Mouse (Mus musculus): Measurements from ENCODE around the gene Gabra5. TPM values are rescaled to one million over a fixed set of nuclear protein-coding genes. Genes with fewer than 3 reads are reported as not detected.

Gabra5 gene
- polyA plus RNA-seq (2016; fragmentation: Nextera tagmentation; extraction: Ambion mirVana), result 2.1 and 3.3 TPM in 2 replicates

- H3K4me2 ChIP-seq (replicated peaks), result peak within 1 kb of the TSS; percentile 69
- peak within 1 kb of the TSS; percentile 50 for H3K4me3 ChIP-seq
- peak; percentile 84 for ATAC-seq (ENCODE audit: low FRiP score, low read depth)
- H3K9me3 ChIP-seq, result no peaks in the 10 kb centered on the region
- H3K27me3 ChIP-seq (replicated peaks), result peaks cover 52% of the 10 kb centered on the region
- H3K4me1 ChIP-seq, result peaks cover 15% of the 10 kb centered on the region
- no peak within 1 kb of the TSS for H3K27ac ChIP-seq
- no peaks in the 10 kb centered on the region for H3K36me3 ChIP-seq
- peak within 1 kb of the TSS; percentile 45; the same call in 1 of the 2 replicates for H3K9ac ChIP-seq
- under 1% methylated on average over 59 of the region's 59 CpGs for WGBS
Measured at GRCm38 (mm10) chr7:57509681-57510141, at the start of gene Gabra5. Gene Gabra5 (minus strand): TSS chr7:57510059.

GRCm38 (mm10) chr7:57538565-57538964, 28.7 kb upstream of the Gabra5 start:
- Histone ChIP-seq H3K4me1 (no peaks in the 10 kb centered on the region), H3K27ac (no peak overlapping the region), H3K36me3 (no peaks in the 10 kb centered on the region), H3K9ac (no peak overlapping the region), H3K9me3 (no peaks in the 10 kb centered on the region), H3K4me2 (replicated peaks) (no peak overlapping the region), H3K27me3 (replicated peaks) (no peaks in the 10 kb centered on the region), H3K4me3 (no peak overlapping the region)
- ATAC-seq (ENCODE audit: low FRiP score, low read depth), result 0 out of 2 replicates have a peak, but pooled peaks have one; percentile 37
- 22% methylated on average over 7 of the region's 7 CpGs for WGBS

GRCm38 (mm10) chr7:57532676-57533075, 22.8 kb upstream of the Gabra5 start:
- H3K4me1 ChIP-seq, result no peaks in the 10 kb centered on the region
- H3K27ac ChIP-seq, result no peak overlapping the region
- 81% methylated on average over 10 of the region's 10 CpGs for WGBS
- no peaks in the 10 kb centered on the region for H3K27me3 ChIP-seq (replicated peaks)
- no peaks in the 10 kb centered on the region for H3K36me3 ChIP-seq
- no peaks in the 10 kb centered on the region for H3K9me3 ChIP-seq
- H3K9ac ChIP-seq, result no peak overlapping the region
- H3K4me2 ChIP-seq (replicated peaks), result no peak overlapping the region
- no peak for ATAC-seq (ENCODE audit: low FRiP score, low read depth)
- no peak overlapping the region for H3K4me3 ChIP-seq

GRCm38 (mm10) chr7:57529954-57530353, 20.1 kb upstream of the Gabra5 start:
- Histone ChIP-seq H3K9ac (no peak overlapping the region), H3K4me1 (no peaks in the 10 kb centered on the region), H3K4me2 (replicated peaks) (no peak overlapping the region), H3K4me3 (no peak overlapping the region), H3K27me3 (replicated peaks) (no peaks in the 10 kb centered on the region), H3K9me3 (no peaks in the 10 kb centered on the region), H3K27ac (no peak overlapping the region), H3K36me3 (no peaks in the 10 kb centered on the region)
- ATAC-seq (ENCODE audit: low FRiP score, low read depth), result 0 out of 2 replicates have a peak, but pooled peaks have one; percentile 37
- 87% methylated on average over 8 of the region's 8 CpGs for WGBS

- no peak for ATAC-seq (ENCODE audit: low FRiP score, low read depth)
- 95% methylated on average over 4 of the region's 4 CpGs for WGBS
- no peaks in the 10 kb centered on the region for H3K36me3 ChIP-seq
- H3K9me3 ChIP-seq, result no peaks in the 10 kb centered on the region
- no peaks in the 10 kb centered on the region for H3K4me1 ChIP-seq
- no peak overlapping the region for H3K4me3 ChIP-seq
- H3K4me2 ChIP-seq (replicated peaks), result no peak overlapping the region
- H3K27me3 ChIP-seq (replicated peaks), result no peaks in the 10 kb centered on the region
- H3K27ac ChIP-seq, result no peak overlapping the region
- no peak overlapping the region for H3K9ac ChIP-seq
Measured at GRCm38 (mm10) chr7:57529451-57529850, 19.6 kb upstream of the Gabra5 start.

- WGBS, result 39% methylated on average over 3 of the region's 3 CpGs
- ATAC-seq (ENCODE audit: low FRiP score, low read depth), result no peak
- peaks cover 36% of the 10 kb centered on the region for H3K27me3 ChIP-seq (replicated peaks)
Measured at GRCm38 (mm10) chr7:57512955-57513354, 3.1 kb upstream of the Gabra5 start.

GRCm38 (mm10) chr7:57508860-57509632, 813 bp downstream of the Gabra5 start:
- no peaks in the 10 kb centered on the region for H3K36me3 ChIP-seq
- H3K27ac ChIP-seq, result no peak overlapping the region
- ATAC-seq (ENCODE audit: low FRiP score, low read depth), result peak; percentile 78
- H3K27me3 ChIP-seq (replicated peaks), result peaks cover 52% of the 10 kb centered on the region
- no peaks in the 10 kb centered on the region for H3K9me3 ChIP-seq
- peak overlapping the region; percentile 69 for H3K4me2 ChIP-seq (replicated peaks)
- peak overlapping the region; percentile 45; the same call in 1 of the 2 replicates for H3K9ac ChIP-seq
- H3K4me1 ChIP-seq, result peaks cover 15% of the 10 kb centered on the region
- WGBS, result 1% methylated on average over 70 of the region's 72 CpGs
- H3K4me3 ChIP-seq, result peak overlapping the region; percentile 50

More at GRCm38 (mm10) chr7:57512955-57513354, 3.1 kb upstream of the Gabra5 start:
- no peak overlapping the region for H3K4me3 ChIP-seq
- no peaks in the 10 kb centered on the region for H3K36me3 ChIP-seq
- no peak overlapping the region for H3K27ac ChIP-seq
- peaks cover 15% of the 10 kb centered on the region for H3K4me1 ChIP-seq
- no peak overlapping the region for H3K9ac ChIP-seq
- H3K9me3 ChIP-seq, result no peaks in the 10 kb centered on the region
- no peak overlapping the region for H3K4me2 ChIP-seq (replicated peaks)

- 82% methylated on average over 4 of the region's 4 CpGs for WGBS
- H3K4me3 ChIP-seq, result no peak overlapping the region
Measured at GRCm38 (mm10) chr7:57502809-57503208, 7.0 kb downstream of the Gabra5 start.

GRCm38 (mm10) chr7:57491795-57492194, 18.1 kb downstream of the Gabra5 start:
- Histone ChIP-seq H3K4me2 (replicated peaks) (no peak overlapping the region), H3K27me3 (replicated peaks) (no peaks in the 10 kb centered on the region), H3K4me1 (no peaks in the 10 kb centered on the region), H3K9me3 (no peaks in the 10 kb centered on the region), H3K27ac (no peak overlapping the region), H3K4me3 (no peak overlapping the region), H3K36me3 (no peaks in the 10 kb centered on the region), H3K9ac (no peak overlapping the region)
- 85% methylated on average over 4 of the region's 4 CpGs for WGBS
- no peak for ATAC-seq (ENCODE audit: low FRiP score, low read depth)

More at GRCm38 (mm10) chr7:57502809-57503208, 7.0 kb downstream of the Gabra5 start:
- peaks cover 15% of the 10 kb centered on the region for H3K27me3 ChIP-seq (replicated peaks)
- H3K36me3 ChIP-seq, result no peaks in the 10 kb centered on the region
- ATAC-seq (ENCODE audit: low FRiP score, low read depth), result no peak
- H3K4me2 ChIP-seq (replicated peaks), result no peak overlapping the region
- H3K9ac ChIP-seq, result no peak overlapping the region
- H3K9me3 ChIP-seq, result no peaks in the 10 kb centered on the region
- no peak overlapping the region for H3K27ac ChIP-seq
- H3K4me1 ChIP-seq, result no peaks in the 10 kb centered on the region

GRCm38 (mm10) chr7:57486907-57487306, 23.0 kb downstream of the Gabra5 start:
- Histone ChIP-seq H3K4me3 (no peak overlapping the region), H3K27me3 (replicated peaks) (no peaks in the 10 kb centered on the region), H3K27ac (no peak overlapping the region), H3K9ac (no peak overlapping the region), H3K4me1 (no peaks in the 10 kb centered on the region), H3K36me3 (no peaks in the 10 kb centered on the region), H3K9me3 (no peaks in the 10 kb centered on the region), H3K4me2 (replicated peaks) (no peak overlapping the region)
- 85% methylated on average over 6 of the region's 6 CpGs for WGBS
- ATAC-seq (ENCODE audit: low FRiP score, low read depth), result no peak

- ATAC-seq (ENCODE audit: low FRiP score, low read depth), result no peak
- Histone ChIP-seq H3K9ac (no peak overlapping the region), H3K4me2 (replicated peaks) (no peak overlapping the region), H3K36me3 (no peaks in the 10 kb centered on the region), H3K4me1 (no peaks in the 10 kb centered on the region), H3K4me3 (no peak overlapping the region), H3K27ac (no peak overlapping the region), H3K9me3 (no peaks in the 10 kb centered on the region), H3K27me3 (replicated peaks) (no peaks in the 10 kb centered on the region)
Measured at GRCm38 (mm10) chr7:57482896-57483295, 27.0 kb downstream of the Gabra5 start.

- H3K36me3 ChIP-seq, result no peaks in the 10 kb centered on the region
- H3K4me1 ChIP-seq, result no peaks in the 10 kb centered on the region
- H3K9me3 ChIP-seq, result no peaks in the 10 kb centered on the region
- peak; percentile 82 for ATAC-seq (ENCODE audit: low FRiP score, low read depth)
- H3K27ac ChIP-seq, result no peak overlapping the region
- no peak overlapping the region for H3K4me3 ChIP-seq
- no peak overlapping the region for H3K4me2 ChIP-seq (replicated peaks)
- no peak overlapping the region for H3K9ac ChIP-seq
- H3K27me3 ChIP-seq (replicated peaks), result no peaks in the 10 kb centered on the region
- WGBS, result 81% methylated on average over 4 of the region's 4 CpGs
Measured at GRCm38 (mm10) chr7:57473811-57474525, 35.9 kb downstream of the Gabra5 start.

All from neural tube, embryonic 12.5 days (tissue).